In genomic region chr15:98775533-98775932, GRCm38 (mm10) we compare ENCODE assay signal across 30 mouse cellular contexts. TPM values are rescaled to one million over a fixed set of nuclear protein-coding genes. Genes with fewer than 3 reads are reported as not detected.
DNase-seq lines count a peak whose midpoint lies in the region; ATAC-seq and TF ChIP-seq lines count a peak whose summit lies in the region.
"Had no signal": no experiment of that assay in that cellular context is flagged by ENCODE, and none has a peak within 500 bp of the region (broad histone marks: within the 10 kb centered on the region; RNA-seq: fewer than 3 reads in every experiment).

No protein-coding gene starts in this region.

- 2% methylated on average over 5 of the region's 5 CpGs for WGBS in hindbrain, embryonic 11.5 days
- 5% methylated on average over 5 of the region's 5 CpGs for WGBS in hindbrain, embryonic 13.5 days
- 0% methylated on average over 5 of the region's 5 CpGs for WGBS in midbrain, embryonic 11.5 days
- 5% methylated on average over 5 of the region's 5 CpGs for WGBS in midbrain, postnatal 0 days
- 3% methylated on average over 5 of the region's 5 CpGs for WGBS in embryonic facial prominence, embryonic 13.5 days
- under 1% methylated on average over 5 of the region's 5 CpGs for WGBS in neural tube, embryonic 11.5 days
- whole genome bisulfite sequencing in stomach, postnatal 0 days: 13% methylated on average over 5 of the region's 5 CpGs

- peak; percentile 30 for DNase-seq in hindbrain, embryonic 11.5 days (ENCODE audit: low spot score)
- DNase-seq in midbrain, embryonic 11.5 days (ENCODE audit: low spot score, missing footprints): peak; percentile 89
- no peak for DNase-seq in midbrain, postnatal 0 days (ENCODE audit: low spot score)
- peak; percentile 8 for DNase-seq in neural tube, embryonic 11.5 days (ENCODE audit: low spot score)
- no peak for DNase-seq in spleen, postnatal 14 days (ENCODE audit: low spot score in 2 of 2)
- DNase-seq in stomach, postnatal 0 days (ENCODE audit: low spot score): no peak
- DNase-seq: cerebellum, adult 8-10 months; cerebellum, postnatal 36 days; layer of hippocampus, adult 9-11 months; liver, embryonic 13.5 days; lung, postnatal 36 days; right cerebral cortex, postnatal 4 days had no signal

- H3K9ac ChIP-seq in hindbrain, embryonic 11.5 days (ENCODE audit: low read depth, low read length): no peak overlapping the region
- H3K9ac ChIP-seq in hindbrain, embryonic 13.5 days: no peak overlapping the region
- no peak overlapping the region for H3K9ac ChIP-seq in midbrain, embryonic 11.5 days (ENCODE audit: low read length)
- no peak overlapping the region for H3K9ac ChIP-seq in midbrain, postnatal 0 days (replicated peaks; ENCODE audit: low read length, poor library complexity, severe bottlenecking)
- H3K9ac ChIP-seq in embryonic facial prominence, embryonic 13.5 days: no peak overlapping the region
- no peak overlapping the region for H3K9ac ChIP-seq in neural tube, embryonic 11.5 days (ENCODE audit: low read length)
- no peak overlapping the region for H3K9ac ChIP-seq in stomach, postnatal 0 days (ENCODE audit: low read length)
- H3K9ac ChIP-seq: liver, embryonic 13.5 days; stomach, embryonic 15.5 days had no signal

- no peaks in the 10 kb centered on the region for H3K36me3 ChIP-seq in hindbrain, embryonic 11.5 days (ENCODE audit: control insufficient read depth, insufficient read depth, low read length)
- H3K36me3 ChIP-seq in hindbrain, embryonic 13.5 days: no peaks in the 10 kb centered on the region
- no peaks in the 10 kb centered on the region for H3K36me3 ChIP-seq in midbrain, embryonic 11.5 days (ENCODE audit: control insufficient read depth, insufficient read depth, low read length)
- H3K36me3 ChIP-seq in midbrain, postnatal 0 days (ENCODE audit: insufficient read depth, low read length): no peaks in the 10 kb centered on the region
- no peaks in the 10 kb centered on the region for H3K36me3 ChIP-seq in embryonic facial prominence, embryonic 13.5 days
- H3K36me3 ChIP-seq in neural tube, embryonic 11.5 days (ENCODE audit: control insufficient read depth, insufficient read depth, low read length): no peaks in the 10 kb centered on the region
- H3K36me3 ChIP-seq in stomach, postnatal 0 days (ENCODE audit: control insufficient read depth, insufficient read depth, low read length): no peaks in the 10 kb centered on the region
- H3K36me3 ChIP-seq: liver, embryonic 13.5 days; stomach, embryonic 15.5 days had no signal

- no peak for TF ChIP-seq CTCF in midbrain, postnatal 0 days (IDR thresholded peaks at IDR 0.05)
- TF ChIP-seq CTCF in stomach, postnatal 0 days (IDR thresholded peaks at IDR 0.05; ENCODE audit: low read depth): no peak

- peaks cover 98% of the 10 kb centered on the region for H3K27me3 ChIP-seq in hindbrain, embryonic 11.5 days (ENCODE audit: control insufficient read depth, insufficient read depth, low read length)
- H3K27me3 ChIP-seq in hindbrain, embryonic 13.5 days: peaks cover 100% of the 10 kb centered on the region
- peaks cover 98% of the 10 kb centered on the region for H3K27me3 ChIP-seq in midbrain, embryonic 11.5 days (ENCODE audit: control insufficient read depth, insufficient read depth, low read length)
- H3K27me3 ChIP-seq in midbrain, postnatal 0 days (ENCODE audit: insufficient read depth, low read length): peaks cover 79% of the 10 kb centered on the region
- H3K27me3 ChIP-seq in embryonic facial prominence, embryonic 13.5 days: peaks cover 99% of the 10 kb centered on the region
- H3K27me3 ChIP-seq in neural tube, embryonic 11.5 days (ENCODE audit: control insufficient read depth, insufficient read depth, low read length): peaks cover 100% of the 10 kb centered on the region
- peaks cover 28% of the 10 kb centered on the region; the same call in 1 of the 2 replicates for H3K27me3 ChIP-seq in stomach, postnatal 0 days (ENCODE audit: control insufficient read depth, insufficient read depth, low read length)

- ATAC-seq in hindbrain, embryonic 11.5 days (ENCODE audit: low FRiP score): no peak
- no peak for ATAC-seq in hindbrain, embryonic 13.5 days (ENCODE audit: low FRiP score)
- no peak for ATAC-seq in midbrain, embryonic 11.5 days (ENCODE audit: low FRiP score)
- ATAC-seq in midbrain, postnatal 0 days (ENCODE audit: low FRiP score): no peak
- ATAC-seq in embryonic facial prominence, embryonic 13.5 days (ENCODE audit: insufficient number of reproducible peaks, insufficient read depth, low FRiP score, low TSS enrichment, low read depth): 0 out of 2 replicates have a peak, but pooled peaks have one; percentile 1
- ATAC-seq in neural tube, embryonic 11.5 days (ENCODE audit: insufficient read depth, low FRiP score, low TSS enrichment): no peak
- no peak for ATAC-seq in stomach, postnatal 0 days (ENCODE audit: low FRiP score, low TSS enrichment)

- H3K4me2 ChIP-seq in hindbrain, embryonic 11.5 days (replicated peaks; ENCODE audit: low read depth, low read length): no peak overlapping the region
- H3K4me2 ChIP-seq in hindbrain, embryonic 13.5 days: no peak overlapping the region
- no peak overlapping the region for H3K4me2 ChIP-seq in midbrain, embryonic 11.5 days
- H3K4me2 ChIP-seq in midbrain, postnatal 0 days (ENCODE audit: low read depth, low read length, poor library complexity, severe bottlenecking): no peak overlapping the region
- peak overlapping the region; percentile 56 for H3K4me2 ChIP-seq in embryonic facial prominence, embryonic 13.5 days
- no peak overlapping the region for H3K4me2 ChIP-seq in neural tube, embryonic 11.5 days (ENCODE audit: low read depth)
- no peak overlapping the region for H3K4me2 ChIP-seq in stomach, postnatal 0 days (replicated peaks; ENCODE audit: low read depth)

- no peak overlapping the region for H3K27ac ChIP-seq in hindbrain, embryonic 11.5 days (ENCODE audit: low read depth, low read length)
- no peak overlapping the region for H3K27ac ChIP-seq in hindbrain, embryonic 13.5 days
- no peak overlapping the region for H3K27ac ChIP-seq in midbrain, embryonic 11.5 days (ENCODE audit: low read depth, low read length)
- no peak overlapping the region for H3K27ac ChIP-seq in midbrain, postnatal 0 days (ENCODE audit: low read depth, low read length)
- H3K27ac ChIP-seq in embryonic facial prominence, embryonic 13.5 days: peak overlapping the region; percentile 16; the same call in 1 of the 2 replicates
- H3K27ac ChIP-seq in neural tube, embryonic 11.5 days (ENCODE audit: low read depth, low read length): no peak overlapping the region
- no peak overlapping the region for H3K27ac ChIP-seq in stomach, postnatal 0 days (replicated peaks)
- H3K27ac ChIP-seq: hindbrain, postnatal 0 days; liver, embryonic 13.5 days; stomach, embryonic 15.5 days had no signal

- H3K9me3 ChIP-seq in hindbrain, embryonic 11.5 days (ENCODE audit: control insufficient read depth, low read length): no peaks in the 10 kb centered on the region
- no peaks in the 10 kb centered on the region for H3K9me3 ChIP-seq in hindbrain, embryonic 13.5 days
- no peaks in the 10 kb centered on the region for H3K9me3 ChIP-seq in midbrain, embryonic 11.5 days (ENCODE audit: control insufficient read depth, low read length)
- H3K9me3 ChIP-seq in midbrain, postnatal 0 days (ENCODE audit: low read length): no peaks in the 10 kb centered on the region
- H3K9me3 ChIP-seq in embryonic facial prominence, embryonic 13.5 days: no peaks in the 10 kb centered on the region
- no peaks in the 10 kb centered on the region for H3K9me3 ChIP-seq in neural tube, embryonic 11.5 days (ENCODE audit: control insufficient read depth, low read length)
- H3K9me3 ChIP-seq in stomach, postnatal 0 days (ENCODE audit: control insufficient read depth, low read length): no peaks in the 10 kb centered on the region
- H3K9me3 ChIP-seq: liver, embryonic 13.5 days; stomach, embryonic 15.5 days had no signal

- no peak overlapping the region for H3K4me3 ChIP-seq in hindbrain, embryonic 11.5 days (ENCODE audit: low read depth, low read length)
- H3K4me3 ChIP-seq in hindbrain, embryonic 13.5 days: no peak overlapping the region
- no peak overlapping the region for H3K4me3 ChIP-seq in midbrain, embryonic 11.5 days (ENCODE audit: low read depth, low read length)
- no peak overlapping the region for H3K4me3 ChIP-seq in midbrain, postnatal 0 days (ENCODE audit: low read depth, low read length)
- H3K4me3 ChIP-seq in embryonic facial prominence, embryonic 13.5 days: peak overlapping the region; percentile 40
- H3K4me3 ChIP-seq in neural tube, embryonic 11.5 days (ENCODE audit: low read depth, low read length): no peak overlapping the region
- no peak overlapping the region for H3K4me3 ChIP-seq in stomach, postnatal 0 days (ENCODE audit: low read depth, low read length)

- no peak for TF ChIP-seq EP300 in stomach, postnatal 0 days (optimal IDR thresholded peaks at IDR 0.05)

- H3K4me1 ChIP-seq in hindbrain, embryonic 11.5 days (replicated peaks; ENCODE audit: control insufficient read depth, insufficient read depth, low read length): peaks cover 20% of the 10 kb centered on the region
- peaks cover 42% of the 10 kb centered on the region for H3K4me1 ChIP-seq in hindbrain, embryonic 13.5 days (replicated peaks)
- peaks cover 18% of the 10 kb centered on the region for H3K4me1 ChIP-seq in midbrain, embryonic 11.5 days (ENCODE audit: control insufficient read depth, insufficient read depth, low read length)
- H3K4me1 ChIP-seq in midbrain, postnatal 0 days (ENCODE audit: insufficient read depth, low read length): peaks cover 5% of the 10 kb centered on the region; the same call in 1 of the 2 replicates
- peaks cover 58% of the 10 kb centered on the region for H3K4me1 ChIP-seq in embryonic facial prominence, embryonic 13.5 days
- peaks cover 20% of the 10 kb centered on the region for H3K4me1 ChIP-seq in neural tube, embryonic 11.5 days (ENCODE audit: control insufficient read depth, insufficient read depth, low read length)
- peaks cover 5% of the 10 kb centered on the region; the same call in 1 of the 2 replicates for H3K4me1 ChIP-seq in stomach, postnatal 0 days (replicated peaks; ENCODE audit: control insufficient read depth, insufficient read depth)

RNA-seq across cellular contexts. Expression of gene Wnt10b, which starts 2.4 kb away (rescaled TPM):
- polyA plus RNA-seq in hindbrain, embryonic 11.5 days (2014; fragmentation: Nextera tagmentation; extraction: Ambion mirVana): 0.54 and 0.57 TPM in 2 replicates
- polyA plus RNA-seq in hindbrain, embryonic 13.5 days (2015; fragmentation: Nextera tagmentation; extraction: Ambion mirVana): 0.12 TPM in 1 of 2 replicates, not detected in the other
- 0.30 and 0.40 TPM in 2 replicates for polyA plus RNA-seq in midbrain, embryonic 11.5 days (2014; fragmentation: Nextera tagmentation; extraction: Ambion mirVana)
- total RNA-seq in midbrain, postnatal 0 days (2014; rRNA removed): 0.38 and 1.5 TPM in 2 replicates
- polyA plus RNA-seq in midbrain, postnatal 0 days (2015; fragmentation: Nextera tagmentation; extraction: Ambion mirVana): not detected in 2 replicates
- 4.9 and 5.3 TPM in 2 replicates for polyA plus RNA-seq in embryonic facial prominence, embryonic 13.5 days (2015; fragmentation: Nextera tagmentation; extraction: Ambion mirVana)
- 0.51 and 0.95 TPM in 2 replicates for polyA plus RNA-seq in neural tube, embryonic 11.5 days (2014; fragmentation: Nextera tagmentation; extraction: Ambion mirVana)
- polyA plus RNA-seq in stomach, postnatal 0 days (2015; fragmentation: Nextera tagmentation; extraction: Ambion mirVana): 0.11 TPM in 1 of 2 replicates, not detected in the other
- total RNA-seq: megakaryocyte-erythroid progenitor cell, adult 5-6 weeks had no signal
- polyA plus RNA-seq: forebrain, embryonic 14.5 days; heart, embryonic 11.5 days; hindbrain, postnatal 0 days; liver, embryonic 13.5 days; lung, embryonic 14.5 days had no signal

RNA-seq across cellular contexts. Expression of gene Arf3, which starts 12.5 kb away (rescaled TPM):
- 32.3 and 33.2 TPM in 2 replicates for polyA plus RNA-seq in hindbrain, embryonic 11.5 days (2014; fragmentation: Nextera tagmentation; extraction: Ambion mirVana)
- polyA plus RNA-seq in hindbrain, embryonic 13.5 days (2015; fragmentation: Nextera tagmentation; extraction: Ambion mirVana): 68.4 and 71.7 TPM in 2 replicates
- 28.1 and 33.4 TPM in 2 replicates for polyA plus RNA-seq in midbrain, embryonic 11.5 days (2014; fragmentation: Nextera tagmentation; extraction: Ambion mirVana)
- 122 and 144 TPM in 2 replicates for total RNA-seq in midbrain, postnatal 0 days (2014; rRNA removed)
- polyA plus RNA-seq in midbrain, postnatal 0 days (2015; fragmentation: Nextera tagmentation; extraction: Ambion mirVana): 89.2 and 93.8 TPM in 2 replicates
- 44.1 and 44.6 TPM in 2 replicates for polyA plus RNA-seq in embryonic facial prominence, embryonic 13.5 days (2015; fragmentation: Nextera tagmentation; extraction: Ambion mirVana)
- polyA plus RNA-seq in neural tube, embryonic 11.5 days (2014; fragmentation: Nextera tagmentation; extraction: Ambion mirVana): 42.0 and 44.0 TPM in 2 replicates
- 29.5 and 33.1 TPM in 2 replicates for polyA plus RNA-seq in stomach, postnatal 0 days (2015; fragmentation: Nextera tagmentation; extraction: Ambion mirVana)

RNA-seq across cellular contexts. Expression of gene Wnt1, which starts 14.1 kb away (rescaled TPM):
- polyA plus RNA-seq in hindbrain, embryonic 11.5 days (2014; fragmentation: Nextera tagmentation; extraction: Ambion mirVana): 8.0 and 9.5 TPM in 2 replicates
- 3.7 and 4.6 TPM in 2 replicates for polyA plus RNA-seq in hindbrain, embryonic 13.5 days (2015; fragmentation: Nextera tagmentation; extraction: Ambion mirVana)
- 11.6 and 14.0 TPM in 2 replicates for polyA plus RNA-seq in midbrain, embryonic 11.5 days (2014; fragmentation: Nextera tagmentation; extraction: Ambion mirVana)
- 0.33 TPM in 2 replicates for total RNA-seq in midbrain, postnatal 0 days (2014; rRNA removed)
- 0.81 and 1.1 TPM in 2 replicates for polyA plus RNA-seq in midbrain, postnatal 0 days (2015; fragmentation: Nextera tagmentation; extraction: Ambion mirVana)
- not detected in 2 replicates for polyA plus RNA-seq in embryonic facial prominence, embryonic 13.5 days (2015; fragmentation: Nextera tagmentation; extraction: Ambion mirVana)
- polyA plus RNA-seq in neural tube, embryonic 11.5 days (2014; fragmentation: Nextera tagmentation; extraction: Ambion mirVana): 11.8 and 12.9 TPM in 2 replicates
- not detected in 2 replicates for polyA plus RNA-seq in stomach, postnatal 0 days (2015; fragmentation: Nextera tagmentation; extraction: Ambion mirVana)
- total RNA-seq: gastrocnemius, adult 8-10 months; hematopoietic stem cell, adult 5-6 weeks; left cerebral cortex, adult 18-20 months; left cerebral cortex, postnatal 36 days; megakaryocyte-erythroid progenitor cell, adult 5-6 weeks; MEL had no signal
- polyA plus RNA-seq: activated CD4-positive, CD25-positive, alpha-beta regulatory T cell, adult 4 months; forebrain, embryonic 14.5 days; gonadal fat pad, adult 2 months; heart, embryonic 11.5 days; heart, postnatal 0 days; intestine, embryonic 16.5 days; large intestine, adult 2 months; liver, embryonic 13.5 days; lung, embryonic 14.5 days; stomach, embryonic 15.5 days had no signal

RNA-seq across cellular contexts. Expression of gene Ddn, which starts 33.8 kb away (rescaled TPM):
- 0.35 and 0.60 TPM in 2 replicates for polyA plus RNA-seq in hindbrain, embryonic 11.5 days (2014; fragmentation: Nextera tagmentation; extraction: Ambion mirVana)
- polyA plus RNA-seq in hindbrain, embryonic 13.5 days (2015; fragmentation: Nextera tagmentation; extraction: Ambion mirVana): 0.63 and 0.69 TPM in 2 replicates
- polyA plus RNA-seq in midbrain, embryonic 11.5 days (2014; fragmentation: Nextera tagmentation; extraction: Ambion mirVana): 0.48 and 0.74 TPM in 2 replicates
- 5.5 and 7.3 TPM in 2 replicates for total RNA-seq in midbrain, postnatal 0 days (2014; rRNA removed)
- polyA plus RNA-seq in midbrain, postnatal 0 days (2015; fragmentation: Nextera tagmentation; extraction: Ambion mirVana): 0.51 and 0.64 TPM in 2 replicates
- 0.07 TPM in 1 of 2 replicates, not detected in the other for polyA plus RNA-seq in embryonic facial prominence, embryonic 13.5 days (2015; fragmentation: Nextera tagmentation; extraction: Ambion mirVana)
- 0.48 and 0.78 TPM in 2 replicates for polyA plus RNA-seq in neural tube, embryonic 11.5 days (2014; fragmentation: Nextera tagmentation; extraction: Ambion mirVana)
- polyA plus RNA-seq in stomach, postnatal 0 days (2015; fragmentation: Nextera tagmentation; extraction: Ambion mirVana): 0.02 TPM in 1 of 2 replicates, not detected in the other
- total RNA-seq: megakaryocyte-erythroid progenitor cell, adult 5-6 weeks had no signal
- polyA plus RNA-seq: activated CD4-positive, CD25-positive, alpha-beta regulatory T cell, adult 4 months; intestine, embryonic 16.5 days; liver, embryonic 13.5 days; stomach, embryonic 15.5 days had no signal

RNA-seq across cellular contexts. Expression of gene Fkbp11, which starts 47.5 kb away (rescaled TPM):
- polyA plus RNA-seq in hindbrain, embryonic 11.5 days (2014; fragmentation: Nextera tagmentation; extraction: Ambion mirVana): 13.0 and 15.5 TPM in 2 replicates
- 5.1 and 6.6 TPM in 2 replicates for polyA plus RNA-seq in hindbrain, embryonic 13.5 days (2015; fragmentation: Nextera tagmentation; extraction: Ambion mirVana)
- 10.3 and 10.5 TPM in 2 replicates for polyA plus RNA-seq in midbrain, embryonic 11.5 days (2014; fragmentation: Nextera tagmentation; extraction: Ambion mirVana)
- 1.0 and 2.8 TPM in 2 replicates for total RNA-seq in midbrain, postnatal 0 days (2014; rRNA removed)
- 4.4 and 5.4 TPM in 2 replicates for polyA plus RNA-seq in midbrain, postnatal 0 days (2015; fragmentation: Nextera tagmentation; extraction: Ambion mirVana)
- 40.9 and 48.3 TPM in 2 replicates for polyA plus RNA-seq in embryonic facial prominence, embryonic 13.5 days (2015; fragmentation: Nextera tagmentation; extraction: Ambion mirVana)
- 12.1 and 12.6 TPM in 2 replicates for polyA plus RNA-seq in neural tube, embryonic 11.5 days (2014; fragmentation: Nextera tagmentation; extraction: Ambion mirVana)
- polyA plus RNA-seq in stomach, postnatal 0 days (2015; fragmentation: Nextera tagmentation; extraction: Ambion mirVana): 117 and 127 TPM in 2 replicates

Comparison
In these comparisons a context has a peak if more than half of its experiments do, and no peak if none do; other contexts are left out.
1. DNase-seq: peak in hindbrain, embryonic 11.5 days (single experiment), midbrain, embryonic 11.5 days (single experiment) and neural tube, embryonic 11.5 days (single experiment); none in midbrain, postnatal 0 days (single experiment), spleen, postnatal 14 days (0 of 2) and stomach, postnatal 0 days (single experiment).